Mouse (Mus musculus) cerebellum, adult 2 months (tissue): ENCODE measurements around the gene Vac14. TPM values are rescaled to one million over a fixed set of nuclear protein-coding genes. Genes with fewer than 3 reads are reported as not detected.

Experiments used
- DNase-seq, 2 experiments: peaks; one replicate each; pipeline ENCODE4 v3.0.0; 2021
- H3K27ac ChIP-seq: fragments of 200-500 bp; 2 replicates; pipeline ENCODE4 v1.5.1; 2012; ENCODE audit warnings: low read length, control low read depth, inconsistent platforms; ENCODE audit not compliant: insufficient read depth
- H3K27me3 ChIP-seq: fragments of 200-500 bp; 2 replicates; pipeline ENCODE4 v1.6.1; 2012; ENCODE audit warnings: inconsistent platforms, mild to moderate bottlenecking, low read length, moderate library complexity; ENCODE audit not compliant: control insufficient read depth, insufficient read depth
- H3K4me1 ChIP-seq: fragments of 200-500 bp; 2 replicates; pipeline ENCODE4 v1.6.1; 2011; ENCODE audit warnings: low read length; ENCODE audit not compliant: control insufficient read depth, insufficient read depth
- H3K4me3 ChIP-seq: fragments of 200-500 bp; replicated peaks from 2 replicates; pipeline ENCODE3; 2011; ENCODE audit warnings: mild to moderate bottlenecking, low read depth, low read length, control low read depth; ENCODE audit not compliant: insufficient read depth
- CTCF ChIP-seq: fragments of 200-500 bp; IDR thresholded peaks from 2 replicates; pipeline ENCODE4 v1.5.1; 2011; ENCODE audit warnings: low read depth, mild to moderate bottlenecking, control low read depth, low read length, moderate library complexity, borderline replicate concordance; ENCODE audit not compliant: insufficient read depth
- POLR2A ChIP-seq: fragments of 200-500 bp; IDR thresholded peaks from 2 replicates; pipeline ENCODE4 v1.6.1; 2011; ENCODE audit warnings: low read length, control low read depth, borderline replicate concordance; ENCODE audit not compliant: insufficient read depth
- WGBS: fragments of 180-500 bp; shearing (Covaris S2); methylation state at CpG from one replicate; pipeline ENCODE4 v1.1.7; 2018; 5-methylcytosine and 5-hydroxymethylcytosine counted together
- polyA plus RNA-seq: library from polyadenylated mRNA; depleted of rRNA; stranded (reverse); fragments of >200 nt; gene quantifications from 2 replicates; pipeline ENCODE4 v1.2.3, GENCODE M21; 2012

The Vac14 gene
- polyA plus RNA-seq, 1 experiment, result 37.6 TPM

DNA sequence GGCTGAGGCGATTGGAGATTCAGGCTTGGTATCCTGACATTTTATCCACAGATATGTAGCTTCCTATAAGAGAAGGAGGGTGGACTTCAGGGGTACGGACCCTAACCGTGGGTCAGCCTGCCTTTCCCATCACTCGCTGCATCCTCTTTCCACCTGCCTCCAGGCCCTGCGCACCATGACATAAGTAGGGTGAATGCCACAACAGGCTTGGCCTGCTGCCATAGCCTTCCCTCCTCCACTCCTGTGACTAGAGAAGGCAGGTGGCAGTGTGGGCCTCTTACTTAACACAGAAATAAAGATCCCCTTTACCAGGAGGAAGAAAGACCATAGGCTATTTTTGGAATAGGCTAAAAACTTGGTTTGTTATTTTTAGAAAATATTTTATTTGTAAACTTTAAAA, 23.9 kb downstream of the Vac14 start:
- WGBS, result 18% methylated on average over 5 of the region's 5 CpGs
- peak; percentile 72 to 80 for DNase-seq
- no peak for TF ChIP-seq CTCF
- TF ChIP-seq POLR2A, result no peak
- Histone ChIP-seq H3K27ac (0 out of 2 replicates have a peak overlapping the region, but pooled peaks have one; percentile 39), H3K4me3 (no peak overlapping the region), H3K4me1 (peaks cover 17% of the 10 kb centered on the region), H3K27me3 (no peaks in the 10 kb centered on the region)

DNA sequence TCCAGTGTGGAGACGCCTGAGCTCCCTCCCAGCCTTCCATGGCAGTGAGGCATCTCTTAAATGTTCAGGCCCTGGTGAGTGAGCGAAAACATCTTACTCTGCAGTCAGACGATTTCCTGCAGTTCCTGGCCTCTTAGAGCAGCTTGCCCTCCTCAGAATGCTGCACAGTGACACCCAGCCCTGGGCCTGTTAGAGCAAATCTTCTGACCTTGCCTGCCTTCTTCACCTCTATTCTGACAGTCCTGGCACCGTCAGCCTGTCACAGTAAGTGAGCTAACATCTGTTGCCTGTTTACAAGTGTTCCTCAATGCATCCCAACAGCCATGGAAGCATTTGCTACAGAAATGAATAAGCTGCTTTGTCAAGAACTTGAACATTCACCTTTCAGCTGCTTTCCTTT, 24.8 kb downstream of the Vac14 start:
- TF ChIP-seq POLR2A (no peak), CTCF (no peak)
- Histone ChIP-seq H3K27ac (no peak overlapping the region), H3K4me3 (no peak overlapping the region), H3K4me1 (peaks cover 17% of the 10 kb centered on the region), H3K27me3 (no peaks in the 10 kb centered on the region)
- no peak for DNase-seq
- 56% methylated on average over 4 of the region's 4 CpGs for WGBS

DNA sequence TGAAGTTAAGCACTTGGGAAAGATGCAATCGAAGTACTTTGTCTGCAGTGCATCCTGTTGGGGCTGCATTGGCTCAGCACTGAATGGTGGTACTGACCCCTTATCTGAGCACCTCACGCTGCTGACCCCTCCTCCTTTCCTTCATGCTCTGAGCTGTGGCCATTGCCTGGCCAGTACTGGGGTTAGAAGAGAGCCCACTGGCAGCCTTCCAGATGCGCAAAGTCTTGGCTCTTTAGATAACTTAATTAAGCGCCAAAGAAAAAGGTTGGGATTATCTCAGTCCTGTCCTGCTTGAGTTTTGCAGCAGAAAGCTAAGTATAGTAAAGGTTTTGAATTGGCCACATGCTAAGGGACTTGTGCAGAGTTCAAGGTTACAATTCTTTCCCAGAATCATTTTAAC, 26.0 kb downstream of the Vac14 start:
- Histone ChIP-seq H3K27me3 (no peaks in the 10 kb centered on the region), H3K27ac (no peak overlapping the region), H3K4me3 (no peak overlapping the region), H3K4me1 (peaks cover 27% of the 10 kb centered on the region)
- TF ChIP-seq CTCF (no peak), POLR2A (no peak)
- 60% methylated on average over 4 of the region's 4 CpGs for WGBS
- DNase-seq, result no peak

GRCm38 (mm10) chr8:110644901-110645300, 26.5 kb downstream of the Vac14 start:
- Histone ChIP-seq H3K4me1 (peaks cover 32% of the 10 kb centered on the region), H3K4me3 (no peak overlapping the region), H3K27me3 (no peaks in the 10 kb centered on the region), H3K27ac (no peak overlapping the region)
- no peak for DNase-seq
- TF ChIP-seq CTCF (no peak), POLR2A (no peak)
- WGBS, result 93% methylated on average over 2 of the region's 2 CpGs

DNA sequence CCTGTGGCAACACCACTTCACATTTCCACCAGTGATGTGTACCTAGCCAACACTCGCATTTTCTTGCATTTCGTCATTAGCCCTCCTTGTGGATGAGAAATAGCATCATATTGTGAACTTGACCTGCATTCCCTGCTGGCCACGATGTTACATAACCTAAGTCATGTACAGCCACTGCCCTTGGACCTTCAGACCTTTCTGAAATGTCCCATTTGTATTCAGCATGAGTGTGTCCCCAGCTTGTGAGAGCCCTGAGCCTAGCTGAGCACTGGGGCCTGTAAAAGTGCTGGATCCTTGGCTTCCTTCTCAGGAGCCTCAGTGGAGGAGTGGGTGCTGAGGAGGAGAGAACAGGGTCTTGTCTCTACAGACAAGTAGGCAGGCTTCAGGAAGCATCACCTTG, 27.0 kb downstream of the Vac14 start:
- Histone ChIP-seq H3K4me1 (peaks cover 36% of the 10 kb centered on the region), H3K27me3 (no peaks in the 10 kb centered on the region), H3K4me3 (no peak overlapping the region), H3K27ac (no peak overlapping the region)
- DNase-seq, result no peak
- no peak for TF ChIP-seq POLR2A
- TF ChIP-seq CTCF, result no peak
- WGBS, result 94% methylated on average over 3 of the region's 3 CpGs

DNA sequence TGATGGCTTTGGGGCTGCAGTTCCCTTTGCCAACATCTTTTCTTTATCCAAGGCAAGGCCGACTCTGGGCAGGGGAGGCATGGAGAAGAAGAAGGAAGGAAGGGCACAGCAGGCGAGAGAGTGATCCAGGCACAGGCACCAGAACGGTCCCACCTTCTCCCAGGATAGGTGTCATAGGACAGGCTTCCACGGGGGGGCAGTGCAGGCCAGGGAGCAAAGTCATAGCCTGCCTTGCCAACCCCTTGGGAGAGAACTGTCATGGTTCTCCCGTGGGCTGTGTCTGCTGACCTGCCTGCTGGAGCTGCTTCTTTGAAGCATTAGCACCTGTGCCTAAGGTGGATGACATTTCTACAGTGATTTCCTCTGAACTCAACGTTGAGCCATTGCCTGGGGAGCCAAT, 27.7 kb downstream of the Vac14 start:
- Histone ChIP-seq H3K4me1 (peaks cover 39% of the 10 kb centered on the region), H3K27ac (no peak overlapping the region), H3K27me3 (no peaks in the 10 kb centered on the region), H3K4me3 (no peak overlapping the region)
- peak; percentile 87 to 93 for DNase-seq
- TF ChIP-seq POLR2A (no peak), CTCF (peak; percentile 98)
- 7% methylated on average over 6 of the region's 6 CpGs for WGBS

DNA sequence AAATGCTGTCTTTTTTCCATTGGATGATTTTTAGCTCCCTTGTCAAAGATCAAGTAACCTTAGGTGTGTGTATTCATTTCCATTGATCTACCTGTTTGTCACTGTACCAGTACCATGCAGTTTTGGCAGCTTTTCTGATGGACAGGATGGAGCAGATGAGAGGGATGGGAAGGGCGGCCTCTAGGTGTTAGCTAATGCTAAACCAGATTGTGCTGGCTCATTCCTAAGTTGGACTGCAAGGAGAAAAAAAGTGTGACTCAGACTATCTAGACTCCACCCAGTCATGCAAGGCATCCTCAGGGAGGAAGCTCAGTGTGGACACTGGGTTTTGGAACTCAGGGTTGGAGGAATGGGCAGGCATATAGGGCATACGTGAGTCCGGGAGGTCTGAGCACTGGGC, 30.2 kb downstream of the Vac14 start:
- Histone ChIP-seq H3K27ac (peak overlapping the region; percentile 10), H3K4me3 (no peak overlapping the region), H3K4me1 (peaks cover 31% of the 10 kb centered on the region), H3K27me3 (no peaks in the 10 kb centered on the region)
- peak in 1 of 2 experiments; percentile 59 for DNase-seq
- WGBS, result 70% methylated on average over 3 of the region's 3 CpGs
- TF ChIP-seq CTCF, result no peak
- TF ChIP-seq POLR2A, result no peak

GRCm38 (mm10) chr8:110649286-110649685, 30.9 kb downstream of the Vac14 start:
- peak overlapping the region; percentile 10 for H3K27ac ChIP-seq
- no peaks in the 10 kb centered on the region for H3K27me3 ChIP-seq
- H3K4me1 ChIP-seq, result peaks cover 35% of the 10 kb centered on the region
- TF ChIP-seq POLR2A (no peak), CTCF (no peak)
- 12% methylated on average over 6 of the region's 6 CpGs for WGBS
- H3K4me3 ChIP-seq, result no peak overlapping the region
- peak in 1 of 2 experiments; percentile 63 for DNase-seq

GRCm38 (mm10) chr8:110650838-110651237, 32.5 kb downstream of the Vac14 start:
- no peak for TF ChIP-seq POLR2A
- TF ChIP-seq CTCF, result no peak
- H3K27ac ChIP-seq, result no peak overlapping the region
- H3K4me3 ChIP-seq, result no peak overlapping the region
- H3K27me3 ChIP-seq, result no peaks in the 10 kb centered on the region
- DNase-seq, result no peak
- H3K4me1 ChIP-seq, result peaks cover 43% of the 10 kb centered on the region
- WGBS, result 73% methylated on average over 9 of the region's 9 CpGs

DNA sequence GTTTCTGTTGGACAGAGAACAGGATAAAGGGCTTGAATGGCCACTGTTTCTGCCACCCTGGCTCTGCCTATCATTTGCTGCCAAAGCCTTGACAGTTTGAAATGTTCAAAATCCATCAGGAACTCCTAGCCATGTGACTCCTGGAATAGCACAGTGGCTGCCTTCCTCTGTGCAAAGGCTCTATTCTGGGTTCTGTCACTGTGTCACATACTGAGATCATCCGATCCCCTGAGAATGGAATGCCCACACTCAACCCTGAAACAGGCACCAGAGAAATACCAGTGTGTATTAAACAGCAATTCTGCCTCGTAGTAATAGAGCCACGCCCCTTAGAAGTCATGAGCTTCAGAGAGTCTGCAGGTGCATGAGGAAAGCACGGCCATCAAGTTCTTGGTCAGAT, 33.5 kb downstream of the Vac14 start:
- H3K4me1 ChIP-seq, result peaks cover 45% of the 10 kb centered on the region
- TF ChIP-seq CTCF (no peak), POLR2A (no peak)
- 77% methylated on average over 4 of the region's 4 CpGs for WGBS
- H3K27me3 ChIP-seq, result no peaks in the 10 kb centered on the region
- DNase-seq, result no peak
- no peak overlapping the region for H3K27ac ChIP-seq
- H3K4me3 ChIP-seq, result no peak overlapping the region
